ENCODE assay signal across 20 mouse cellular contexts in genomic region chr13:103128729-103129128, GRCm38 (mm10).
DNase-seq lines count a peak whose midpoint lies in the region; ATAC-seq lines count a peak whose summit lies in the region.
"Had no signal": no experiment of that assay in that cellular context is flagged by ENCODE, and none has a peak within 500 bp of the region (broad histone marks: within the 10 kb centered on the region; RNA-seq: fewer than 3 reads in every experiment).

No protein-coding gene starts in this region.

- H3K36me3 ChIP-seq in heart, embryonic 12.5 days = no peaks in the 10 kb centered on the region
- no peaks in the 10 kb centered on the region for H3K36me3 ChIP-seq in heart, embryonic 11.5 days (ENCODE audit: control insufficient read depth, insufficient read depth, low read length)
- no peaks in the 10 kb centered on the region for H3K36me3 ChIP-seq in midbrain, embryonic 11.5 days (ENCODE audit: control insufficient read depth, insufficient read depth, low read length)
- no peaks in the 10 kb centered on the region for H3K36me3 ChIP-seq in midbrain, embryonic 14.5 days (ENCODE audit: control insufficient read depth, insufficient read depth, low read length)
- H3K36me3 ChIP-seq: hindbrain, embryonic 10.5 days; limb, embryonic 10.5 days; neural tube, embryonic 12.5 days had no signal

- no peaks in the 10 kb centered on the region for H3K9me3 ChIP-seq in heart, embryonic 12.5 days (replicated peaks)
- no peaks in the 10 kb centered on the region for H3K9me3 ChIP-seq in heart, embryonic 11.5 days (replicated peaks; ENCODE audit: control insufficient read depth, low read length)
- H3K9me3 ChIP-seq in midbrain, embryonic 11.5 days (ENCODE audit: control insufficient read depth, low read length) = no peaks in the 10 kb centered on the region
- no peaks in the 10 kb centered on the region for H3K9me3 ChIP-seq in midbrain, embryonic 14.5 days (ENCODE audit: control insufficient read depth, low read length)
- H3K9me3 ChIP-seq: forebrain, embryonic 13.5 days; hindbrain, embryonic 10.5 days; limb, embryonic 10.5 days; neural tube, embryonic 12.5 days had no signal

- peaks cover 13% of the 10 kb centered on the region for H3K4me1 ChIP-seq in heart, embryonic 12.5 days (replicated peaks)
- H3K4me1 ChIP-seq in heart, embryonic 11.5 days (ENCODE audit: control insufficient read depth, insufficient read depth, low read length) = peaks cover 2% of the 10 kb centered on the region; the same call in 1 of the 2 replicates
- H3K4me1 ChIP-seq in midbrain, embryonic 11.5 days (ENCODE audit: control insufficient read depth, insufficient read depth, low read length) = no peaks in the 10 kb centered on the region
- no peaks in the 10 kb centered on the region for H3K4me1 ChIP-seq in midbrain, embryonic 14.5 days (ENCODE audit: control insufficient read depth, insufficient read depth, low read length)
- H3K4me1 ChIP-seq: neural tube, embryonic 12.5 days had no signal

- intact Hi-C loops in heart, postnatal 10 days (cut with DNase I) = no loop called here

- WGBS in heart, embryonic 12.5 days = 54% methylated on average over 7 of the region's 7 CpGs
- WGBS in heart, embryonic 11.5 days (ENCODE audit: insufficient replicate concordance) = 58% methylated on average over 7 of the region's 7 CpGs
- 69% methylated on average over 7 of the region's 7 CpGs for WGBS in midbrain, embryonic 11.5 days
- 58% methylated on average over 7 of the region's 7 CpGs for WGBS in midbrain, embryonic 14.5 days

- no peak overlapping the region for H3K4me3 ChIP-seq in heart, embryonic 12.5 days
- no peak overlapping the region for H3K4me3 ChIP-seq in heart, embryonic 11.5 days (ENCODE audit: low read depth, low read length)
- no peak overlapping the region for H3K4me3 ChIP-seq in midbrain, embryonic 11.5 days (ENCODE audit: low read depth, low read length)
- no peak overlapping the region for H3K4me3 ChIP-seq in midbrain, embryonic 14.5 days (replicated peaks; ENCODE audit: low read depth, low read length)
- H3K4me3 ChIP-seq: forebrain, embryonic 13.5 days; hindbrain, embryonic 10.5 days; left cerebral cortex, adult 2 months; limb, embryonic 10.5 days; neural tube, embryonic 12.5 days had no signal

- no peaks in the 10 kb centered on the region for H3K27me3 ChIP-seq in heart, embryonic 12.5 days (replicated peaks)
- H3K27me3 ChIP-seq in heart, embryonic 11.5 days (ENCODE audit: control insufficient read depth, insufficient read depth, low read length) = no peaks in the 10 kb centered on the region
- H3K27me3 ChIP-seq in midbrain, embryonic 11.5 days (ENCODE audit: control insufficient read depth, insufficient read depth, low read length) = no peaks in the 10 kb centered on the region
- H3K27me3 ChIP-seq in midbrain, embryonic 14.5 days (ENCODE audit: control insufficient read depth, insufficient read depth, low read length) = no peaks in the 10 kb centered on the region
- H3K27me3 ChIP-seq: forebrain, embryonic 13.5 days; neural tube, embryonic 12.5 days had no signal

- no peak overlapping the region for H3K4me2 ChIP-seq in heart, embryonic 12.5 days
- H3K4me2 ChIP-seq in heart, embryonic 11.5 days = no peak overlapping the region
- no peak overlapping the region for H3K4me2 ChIP-seq in midbrain, embryonic 11.5 days
- H3K4me2 ChIP-seq in midbrain, embryonic 14.5 days (ENCODE audit: low read length) = no peak overlapping the region
- H3K4me2 ChIP-seq: forebrain, embryonic 13.5 days; neural tube, embryonic 12.5 days had no signal

- peak overlapping the region; percentile 71 for H3K27ac ChIP-seq in heart, embryonic 12.5 days (ENCODE audit: poor library complexity, severe bottlenecking)
- H3K27ac ChIP-seq in heart, embryonic 11.5 days (ENCODE audit: low read depth, low read length) = no peak overlapping the region
- H3K27ac ChIP-seq in midbrain, embryonic 11.5 days (ENCODE audit: low read depth, low read length) = no peak overlapping the region
- H3K27ac ChIP-seq in midbrain, embryonic 14.5 days (replicated peaks; ENCODE audit: low read depth, low read length) = no peak overlapping the region
- H3K27ac ChIP-seq: forebrain, embryonic 13.5 days; left cerebral cortex, adult 2 months; limb, embryonic 10.5 days; neural tube, embryonic 12.5 days; stomach, postnatal 0 days had no signal

- ATAC-seq in heart, embryonic 12.5 days (ENCODE audit: insufficient number of reproducible peaks, low FRiP score) = peak; percentile 57
- no peak for ATAC-seq in heart, embryonic 11.5 days (replicated peaks; ENCODE audit: insufficient number of reproducible peaks, low FRiP score, low TSS enrichment)
- ATAC-seq in midbrain, embryonic 11.5 days (ENCODE audit: low FRiP score) = no peak
- ATAC-seq in midbrain, embryonic 14.5 days (ENCODE audit: low FRiP score, low TSS enrichment) = no peak
- ATAC-seq: forebrain, embryonic 13.5 days had no signal

- DNase-seq in midbrain, embryonic 11.5 days (ENCODE audit: low spot score, missing footprints) = peak; percentile 81
- DNase-seq in midbrain, embryonic 14.5 days = no peak
- DNase-seq in heart, postnatal 10 days = peak; percentile 37 to 41
- DNase-seq in lung, postnatal 25 days (ENCODE audit: low spot score) = no peak
- DNase-seq in lung, postnatal 36 days = no peak
- DNase-seq: adrenal gland, adult 8-10 months; B cell, adult 2 months; cerebellum, adult 9-11 months; gastrocnemius, postnatal 14 days; layer of hippocampus, adult 9-11 months; lung, adult 18-20 months; lung, postnatal 4 days had no signal

- H3K9ac ChIP-seq in heart, embryonic 12.5 days = no peak overlapping the region
- H3K9ac ChIP-seq in heart, embryonic 11.5 days (ENCODE audit: low read depth, low read length) = no peak overlapping the region
- no peak overlapping the region for H3K9ac ChIP-seq in midbrain, embryonic 11.5 days (ENCODE audit: low read length)
- no peak overlapping the region for H3K9ac ChIP-seq in midbrain, embryonic 14.5 days (replicated peaks; ENCODE audit: low read length)
- H3K9ac ChIP-seq: forebrain, embryonic 13.5 days; neural tube, embryonic 12.5 days had no signal

Comparison
In these comparisons a context has a peak if more than half of its experiments do, and no peak if none do; other contexts are left out.
1. DNase-seq: peak in midbrain, embryonic 11.5 days (single experiment) and heart, postnatal 10 days (2 of 2); none in midbrain, embryonic 14.5 days (single experiment), lung, postnatal 25 days (single experiment) and lung, postnatal 36 days (single experiment).